Mouse (Mus musculus): Measurements from ENCODE around the gene Zscan2. TPM values are rescaled to one million over a fixed set of nuclear protein-coding genes. Genes with fewer than 3 reads are reported as not detected.

The Zscan2 gene
- polyA plus RNA-seq, 1 experiment from 2014 or later: 3.3 TPM

DNA sequence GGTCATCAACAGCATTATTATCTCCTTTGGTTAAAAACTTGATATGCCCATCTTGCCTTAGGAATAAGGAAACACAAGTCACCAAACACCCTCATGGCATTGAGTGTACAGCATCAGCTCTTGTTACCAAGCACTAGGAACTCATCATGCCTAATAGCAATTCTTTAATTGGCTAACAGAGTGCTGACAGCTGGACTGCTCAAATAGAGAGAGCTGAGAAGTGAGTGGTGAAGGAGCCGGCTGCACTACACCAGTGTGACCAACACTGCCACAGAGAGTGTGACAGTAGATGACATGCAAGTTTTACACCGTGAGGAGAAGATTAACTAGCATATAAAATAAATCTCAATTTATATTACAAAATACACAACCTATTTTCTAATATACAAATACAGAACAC, 62.4 kb downstream of the Zscan2 start:
- no peak overlapping the region for H3K27ac ChIP-seq (ENCODE audit: low read depth, low read length)
- no peaks in the 10 kb centered on the region for H3K27me3 ChIP-seq (replicated peaks; ENCODE audit: control insufficient read depth, insufficient read depth, low read length)
- WGBS: 94% methylated on average over 2 of the region's 2 CpGs
- no peak overlapping the region for H3K9ac ChIP-seq (ENCODE audit: low read depth, low read length)
- no peak for ATAC-seq
- H3K4me1 ChIP-seq (ENCODE audit: control insufficient read depth, insufficient read depth, low read depth, low read length): no peaks in the 10 kb centered on the region
- no peak overlapping the region for H3K4me3 ChIP-seq (ENCODE audit: low read length)
- no peak overlapping the region for H3K4me2 ChIP-seq (ENCODE audit: low read length)
- H3K9me3 ChIP-seq (ENCODE audit: control insufficient read depth, low read length): no peaks in the 10 kb centered on the region
- H3K36me3 ChIP-seq (ENCODE audit: control insufficient read depth, insufficient read depth, low read length): peaks cover 20% of the 10 kb centered on the region

Other genes with a start within 250 kb of the Zscan2 start
- gene Crtc3, start 172.0 kb upstream of the Zscan2 start, polyA plus RNA-seq (2015; fragmentation: Nextera tagmentation; extraction: Ambion mirVana): 14.2 and 16.1 TPM in 2 replicates
- gene Iqgap1, start 34.9 kb upstream of the Zscan2 start, polyA plus RNA-seq (2015; fragmentation: Nextera tagmentation; extraction: Ambion mirVana): 19.2 and 20.7 TPM in 2 replicates
- 33.8 and 35.8 TPM in 2 replicates for gene Wdr73, start 40.3 kb downstream of the Zscan2 start, polyA plus RNA-seq (2015; fragmentation: Nextera tagmentation; extraction: Ambion mirVana)
- 7.6 and 7.7 TPM in 2 replicates for gene Nmb, start 44.2 kb downstream of the Zscan2 start, polyA plus RNA-seq (2015; fragmentation: Nextera tagmentation; extraction: Ambion mirVana)
- gene Sec11a, start 86.9 kb downstream of the Zscan2 start, polyA plus RNA-seq (2015; fragmentation: Nextera tagmentation; extraction: Ambion mirVana): 153 and 164 TPM in 2 replicates
- 9.0 and 12.2 TPM in 2 replicates for gene Zfp592, start 132.8 kb downstream of the Zscan2 start, polyA plus RNA-seq (2015; fragmentation: Nextera tagmentation; extraction: Ambion mirVana)
- 0.10 and 0.27 TPM in 2 replicates for gene Alpk3, start 196.7 kb downstream of the Zscan2 start, polyA plus RNA-seq (2015; fragmentation: Nextera tagmentation; extraction: Ambion mirVana)

Measured in hindbrain, embryonic 16.5 days (tissue).